Mouse (Mus musculus) gastrocnemius, adult 8-10 months (tissue): ENCODE data around the gene Cybb. TPM values are rescaled to one million over a fixed set of nuclear protein-coding genes. Genes with fewer than 3 reads are reported as not detected.
"Not testable (repeated sequence)": the region's sequence is repeated elsewhere in the genome, so short reads cannot be mapped to it uniquely, and the experiment has no call there.

Experiments used
- DNase-seq, 2 experiments: peaks; one replicate each; pipeline ENCODE4 v3.0.0; 2022; ENCODE audit warnings: low spot score in 2 of 2
- total RNA-seq, 4 experiments: library from RNA; stranded (reverse); gene quantifications; 2 replicates each; pipeline ENCODE4 v1.2.4; 2022

Gene Cybb
- 1 to 10 TPM in 2 of 4 experiments, under 1 TPM in 2; 0.17 to 2.2 (median 1.0) TPM for total RNA-seq

DNA sequence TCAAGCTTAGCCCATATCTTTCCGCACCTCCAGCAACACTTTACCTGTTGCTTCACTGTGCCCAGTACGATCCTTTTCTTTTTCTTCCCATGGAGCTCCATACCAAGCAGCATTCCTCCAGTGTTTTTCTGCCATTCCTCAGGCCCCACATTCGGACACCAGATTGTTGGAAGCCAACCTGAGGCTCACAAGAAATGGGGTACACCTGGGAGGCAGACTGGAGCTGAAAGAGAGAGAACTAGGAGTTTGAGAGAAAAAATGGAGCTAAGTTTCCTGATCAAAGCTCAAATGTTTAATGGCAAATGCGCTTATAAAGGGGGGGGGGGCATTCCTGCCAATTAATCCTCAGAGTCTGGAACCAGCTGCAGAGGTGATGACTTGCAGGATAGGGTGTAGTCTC lies at the start of gene Cybb:
Gene Cybb (minus strand): TSS at position 101 of the 400 bp plus-strand sequence.
- no peak for DNase-seq

GRCm38 (mm10) chrX:9536881-9537280 lies 49.3 kb upstream of the Cybb start:
- no peak for DNase-seq

DNA sequence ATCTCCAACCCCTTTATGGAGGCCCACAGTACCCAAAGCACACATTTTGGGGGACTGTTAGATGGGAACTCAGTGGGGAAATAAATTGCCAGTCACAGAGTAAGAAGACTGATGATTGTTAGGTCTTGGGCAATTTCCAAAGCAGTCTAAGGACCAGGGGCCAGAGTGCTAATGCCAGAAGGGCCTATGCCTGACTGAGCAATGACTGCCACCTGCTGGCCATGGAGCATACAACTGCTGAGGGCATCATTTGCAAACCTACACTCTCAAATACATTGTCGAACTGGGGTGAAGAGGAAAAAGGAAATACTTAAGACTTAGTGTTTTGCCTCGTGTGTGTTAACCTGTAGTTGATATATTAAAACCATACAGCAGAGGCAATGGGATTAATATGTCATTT lies 32.4 kb upstream of the Cybb start:
- DNase-seq, result not testable (repeated sequence)

- DNase-seq, result not testable (repeated sequence)
Observed at GRCm38 (mm10) chrX:9517531-9517930, 30.0 kb upstream of the Cybb start.

DNA sequence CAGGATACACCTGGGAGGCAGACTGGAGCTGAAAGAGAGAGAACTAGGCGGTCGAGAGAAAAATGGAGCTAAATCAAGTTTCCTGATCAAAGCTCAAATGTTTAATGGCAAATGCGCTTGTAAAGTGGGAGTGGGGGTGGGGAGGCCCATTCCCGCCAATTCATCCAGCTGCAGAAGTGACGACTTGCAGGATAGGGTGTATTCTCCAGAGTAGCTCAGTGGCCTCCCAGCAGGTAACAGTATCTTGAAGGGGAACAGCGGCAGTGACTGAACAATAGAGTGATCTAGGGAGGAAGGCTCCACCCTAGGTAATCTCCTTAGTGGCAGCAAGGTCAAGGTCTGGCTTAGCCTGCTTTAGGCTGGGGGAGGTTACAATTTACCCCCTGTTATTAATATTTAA lies 12.5 kb downstream of the Cybb start:
- not testable (repeated sequence) for DNase-seq

DNA sequence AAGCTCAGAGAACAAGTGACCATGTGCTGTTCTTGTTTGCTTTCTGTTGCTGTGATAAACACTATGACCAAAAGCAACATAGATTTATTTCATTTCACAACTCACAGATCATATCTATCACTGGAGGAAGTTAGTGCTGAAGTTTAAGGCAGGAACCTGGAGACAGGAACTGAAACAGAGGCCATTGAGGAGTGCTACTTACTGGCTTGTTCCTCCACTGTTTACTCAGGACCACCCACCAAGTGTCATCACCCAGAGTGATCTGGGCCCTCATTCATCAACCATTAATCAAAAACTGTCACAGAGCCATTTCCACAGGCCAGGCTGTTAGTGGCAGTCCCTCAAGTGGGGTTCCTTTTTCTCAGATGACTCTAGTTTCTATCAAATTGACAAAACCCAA lies 13.1 kb downstream of the Cybb start:
- no peak for DNase-seq

GRCm38 (mm10) chrX:9473768-9474167 lies 13.8 kb downstream of the Cybb start:
- DNase-seq, result no peak

- no peak for DNase-seq
Observed at GRCm38 (mm10) chrX:9470811-9471388, 16.7 kb downstream of the Cybb start.

GRCm38 (mm10) chrX:9469100-9469499 lies 18.5 kb downstream of the Cybb start:
- DNase-seq, result no peak

DNA sequence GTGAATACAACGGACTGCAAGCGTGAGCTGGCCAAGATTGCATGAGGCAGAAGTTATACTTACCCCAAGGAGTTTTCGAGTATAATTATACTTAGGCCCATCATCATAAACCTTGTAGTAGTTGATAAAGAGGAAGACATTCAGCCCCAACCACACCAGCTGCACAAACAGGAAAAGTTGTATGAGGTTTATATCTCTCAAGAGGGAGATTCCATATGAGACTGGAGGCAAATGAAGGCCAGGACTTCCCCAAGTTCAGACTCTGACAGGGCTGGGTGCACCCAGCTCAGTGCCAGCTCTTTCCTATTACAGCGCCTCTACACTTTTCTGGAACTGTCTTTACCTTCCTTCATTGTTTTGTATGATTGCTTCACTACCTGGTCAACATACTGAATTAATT lies 20.6 kb downstream of the Cybb start:
- no peak for DNase-seq

GRCm38 (mm10) chrX:9465890-9466289 lies 21.7 kb downstream of the Cybb start:
- no peak for DNase-seq

GRCm38 (mm10) chrX:9462671-9463070 lies 24.9 kb downstream of the Cybb start:
- no peak for DNase-seq

- DNase-seq, result no peak
Observed at GRCm38 (mm10) chrX:9461399-9461798, 26.2 kb downstream of the Cybb start.

DNA sequence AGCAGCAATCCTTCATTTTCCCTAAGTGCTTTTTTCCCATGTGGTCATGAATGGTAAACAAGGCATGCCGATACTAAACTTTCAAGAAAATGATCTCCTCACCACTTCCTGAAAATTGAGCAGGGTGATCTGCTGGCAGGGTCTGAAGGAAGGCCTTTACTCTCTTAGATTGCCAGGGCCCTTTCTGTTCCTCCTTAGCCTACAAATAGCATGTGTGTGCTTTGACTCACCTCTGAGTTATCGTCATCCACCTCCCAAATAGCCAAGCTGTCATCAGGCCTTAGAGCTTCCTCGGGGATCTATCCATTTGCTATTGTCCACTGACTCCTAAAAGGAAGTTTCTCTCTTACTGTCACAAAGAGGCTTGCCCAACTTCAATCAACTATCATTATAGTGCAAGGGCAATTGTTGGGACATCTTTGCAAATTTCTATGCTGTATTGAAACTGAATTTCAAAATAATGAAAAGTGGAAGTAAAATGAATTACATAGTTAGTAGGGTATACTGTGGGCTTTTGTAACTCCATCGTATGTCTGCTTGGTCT lies 27.1 kb downstream of the Cybb start:
- DNase-seq, result no peak

GRCm38 (mm10) chrX:9452375-9452774 lies 35.2 kb downstream of the Cybb start:
- no peak for DNase-seq

DNA sequence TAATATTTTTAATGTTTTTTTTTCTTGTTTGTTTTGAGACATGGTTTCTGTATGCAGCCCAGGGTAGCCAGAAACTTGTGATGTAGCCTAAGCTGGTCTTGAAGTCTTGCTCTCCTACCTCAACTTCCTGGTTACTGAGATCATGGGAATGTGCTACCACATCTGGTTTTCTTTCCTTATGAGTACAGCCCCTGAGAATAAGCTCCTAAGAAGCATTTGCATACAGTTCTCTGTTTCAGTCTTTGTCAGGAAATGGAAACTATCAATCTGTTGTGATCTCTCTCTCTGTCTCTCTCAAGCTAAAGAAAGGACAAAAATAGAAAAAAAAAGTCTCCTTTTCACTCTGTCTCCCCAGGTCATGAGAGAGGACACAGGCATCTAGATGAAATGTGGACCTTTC lies 40.3 kb downstream of the Cybb start:
- no peak for DNase-seq

DNA sequence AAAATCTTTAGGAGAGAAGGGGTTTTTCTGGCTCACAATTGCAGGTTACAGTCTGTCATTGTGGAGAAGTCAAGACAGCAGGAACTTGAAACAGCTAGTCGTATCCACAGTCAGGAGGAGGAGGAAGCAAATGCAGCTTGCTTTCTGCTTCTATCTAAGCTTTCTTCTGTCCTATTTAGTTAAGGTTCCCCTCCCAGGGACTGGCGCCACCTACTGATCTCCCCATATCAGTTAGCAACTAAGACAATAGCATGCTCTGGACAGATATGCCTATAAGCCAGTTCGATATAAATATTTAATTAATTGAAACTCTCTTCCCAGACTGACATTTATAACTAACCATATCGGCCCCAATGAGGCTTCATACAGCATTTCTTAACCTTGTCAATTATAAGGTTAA lies 46.5 kb downstream of the Cybb start:
- DNase-seq, result no peak

- no peak for DNase-seq
Observed at GRCm38 (mm10) chrX:9440556-9440955, 47.0 kb downstream of the Cybb start.

DNA sequence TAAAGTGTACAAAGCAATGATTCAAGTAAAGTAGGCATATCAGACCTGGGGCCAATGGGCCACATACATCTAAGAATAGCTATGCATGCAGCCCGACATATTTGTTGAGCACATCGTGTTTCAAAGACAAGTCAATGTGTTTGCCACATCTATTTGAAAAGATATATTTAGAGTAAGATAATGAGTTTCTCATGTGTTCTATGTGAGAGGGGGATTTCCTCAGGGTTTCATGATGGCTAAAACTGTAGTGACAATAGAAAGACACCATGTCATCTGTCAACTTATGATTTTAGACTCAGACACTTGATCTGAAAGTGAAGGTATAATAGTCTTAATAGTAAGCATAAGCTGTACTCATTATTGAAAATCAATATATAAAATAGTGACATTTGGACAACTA lies 48.3 kb downstream of the Cybb start:
- no peak for DNase-seq

- no peak for DNase-seq
Observed at GRCm38 (mm10) chrX:9413889-9414288, 73.7 kb downstream of the Cybb start.
